Mouse (Mus musculus) bone marrow macrophage, adult 2 months (primary cell): ENCODE data around the gene Psmd13. TPM values are rescaled to one million over a fixed set of nuclear protein-coding genes. Genes with fewer than 3 reads are reported as not detected.

Source experiments
- H3K27ac ChIP-seq: 2 replicates; pipeline ENCODE4 v1.5.1; 2012; ENCODE audit warnings: low read depth, low read length; ENCODE audit not compliant: insufficient read depth
- H3K4me1 ChIP-seq: 2 replicates; pipeline ENCODE4 v1.6.1; 2012; ENCODE audit warnings: low read length; ENCODE audit not compliant: control insufficient read depth, insufficient read depth
- H3K4me3 ChIP-seq: 2 replicates; pipeline ENCODE4 v1.5.1; 2012; ENCODE audit warnings: mild to moderate bottlenecking, low read length, moderate library complexity; ENCODE audit not compliant: insufficient read depth
- CTCF ChIP-seq: IDR thresholded peaks from 2 replicates; pipeline ENCODE4 v1.5.1; 2012; ENCODE audit warnings: low read depth, mild to moderate bottlenecking, low read length, moderate library complexity
- POLR2A ChIP-seq: IDR thresholded peaks from 2 replicates; pipeline ENCODE4 v1.6.1; 2012; ENCODE audit warnings: mild to moderate bottlenecking, low read depth, low read length, borderline replicate concordance
- polyA plus RNA-seq: library from polyadenylated mRNA; stranded (reverse); fragments of >200 nt; gene quantifications from 2 replicates; pipeline ENCODE4 v1.2.4, GENCODE M21; 2012; ENCODE audit not compliant: missing spikeins, insufficient read depth, insufficient read length

Psmd13 gene
- polyA plus RNA-seq, 1 experiment: 120 TPM

DNA sequence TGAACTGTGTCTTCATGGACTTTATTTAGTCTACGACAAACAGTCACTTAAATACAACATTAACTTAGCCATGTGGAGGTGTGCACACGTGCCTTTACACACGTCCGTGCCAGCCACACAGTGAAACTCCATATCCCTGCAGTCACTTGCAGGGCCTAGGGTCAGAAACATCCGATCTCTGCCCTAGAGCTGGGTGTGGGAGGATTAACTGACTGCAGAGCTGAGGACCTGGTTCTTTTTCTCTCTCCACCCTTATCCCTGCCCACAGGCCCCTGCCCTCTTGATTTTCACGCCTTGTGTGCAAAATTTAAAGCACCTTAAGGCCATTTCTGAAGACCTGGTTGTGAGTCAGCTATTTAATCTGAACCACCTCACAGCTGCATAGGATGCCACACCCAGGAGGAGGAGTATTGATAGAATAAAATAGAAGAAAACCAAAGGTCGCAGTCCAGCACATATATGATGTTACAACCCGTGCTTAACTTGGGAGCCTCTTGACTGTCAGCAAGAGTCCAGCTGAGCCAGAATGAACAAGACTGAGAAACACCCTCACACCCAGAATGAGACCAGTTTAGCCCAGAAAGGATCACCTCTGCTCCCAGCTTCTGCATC lies 38.8 kb downstream of the Psmd13 start, which contains the start of gene Nlrp6:
TSS of gene Nlrp6 (plus strand) at position 485 of the 612 bp plus-strand sequence.
- no peak within 1 kb of the TSS for H3K4me3 ChIP-seq

DNA sequence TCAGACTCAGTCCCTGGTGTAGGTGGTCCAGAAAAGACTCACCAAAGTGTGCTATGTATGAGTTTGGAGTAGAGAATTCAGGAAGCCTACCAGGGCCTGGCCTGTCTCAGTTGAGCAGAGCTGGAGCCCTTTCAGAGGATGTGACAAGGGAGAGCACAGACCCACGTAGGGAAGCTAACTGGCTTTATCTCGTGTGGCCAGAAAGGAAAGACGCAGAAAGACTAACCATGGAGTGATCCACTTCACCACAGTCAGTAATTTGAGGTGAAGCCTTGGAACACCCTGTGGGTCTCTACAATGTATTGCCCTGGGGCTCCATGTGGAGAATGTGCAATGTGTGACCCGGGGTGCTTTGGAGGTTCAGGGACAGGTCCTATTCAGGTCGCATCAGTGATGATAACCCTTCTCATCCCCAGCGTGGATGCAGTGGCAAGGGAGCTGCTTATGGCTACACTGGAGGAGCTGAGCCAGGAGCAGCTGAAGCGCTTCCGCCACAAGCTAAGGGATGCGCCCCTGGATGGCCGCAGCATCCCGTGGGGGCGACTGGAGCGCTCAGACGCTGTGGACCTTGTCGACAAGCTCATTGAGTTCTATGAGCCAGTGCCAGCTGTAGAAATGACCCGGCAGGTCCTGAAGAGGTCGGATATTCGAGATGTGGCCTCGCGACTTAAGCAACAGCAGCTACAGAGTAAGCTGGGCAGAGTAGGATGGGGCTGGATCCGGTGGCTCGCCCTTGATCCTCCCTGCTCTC lies 39.6 kb downstream of the Psmd13 start:
- Histone ChIP-seq H3K27ac (no peak overlapping the region), H3K4me1 (peaks cover 5% of the 10 kb centered on the region), H3K4me3 (no peak overlapping the region)
- TF ChIP-seq CTCF (no peak), POLR2A (no peak)

More for the DNA sequence above, 38.8 kb downstream of the Psmd13 start, which contains the start of gene Nlrp6:
- Histone ChIP-seq H3K4me1 (peaks cover 5% of the 10 kb centered on the region), H3K27ac (no peak within 1 kb of the TSS)
- no peak for TF ChIP-seq CTCF
- TF ChIP-seq POLR2A: no peak

GRCm38 (mm10) chr7:140922398-140923069 lies 40.8 kb downstream of the Psmd13 start:
- no peak overlapping the region for H3K27ac ChIP-seq
- peaks cover 3% of the 10 kb centered on the region; the same call in 1 of the 2 replicates for H3K4me1 ChIP-seq
- TF ChIP-seq POLR2A: no peak
- TF ChIP-seq CTCF: no peak
- H3K4me3 ChIP-seq: peak overlapping the region; percentile 45

- Histone ChIP-seq H3K27ac (no peak overlapping the region), H3K4me1 (peaks cover 2% of the 10 kb centered on the region; the same call in 1 of the 2 replicates)
Measured at GRCm38 (mm10) chr7:140923070-140923775, 41.5 kb downstream of the Psmd13 start.

GRCm38 (mm10) chr7:140927181-140927580 lies 45.4 kb downstream of the Psmd13 start:
- Histone ChIP-seq H3K27ac (no peak overlapping the region), H3K4me1 (no peaks in the 10 kb centered on the region), H3K4me3 (no peak overlapping the region)
- TF ChIP-seq POLR2A (no peak), CTCF (no peak)

More at GRCm38 (mm10) chr7:140923070-140923775, 41.5 kb downstream of the Psmd13 start:
- TF ChIP-seq POLR2A (no peak), CTCF (no peak)
- no peak overlapping the region for H3K4me3 ChIP-seq

DNA sequence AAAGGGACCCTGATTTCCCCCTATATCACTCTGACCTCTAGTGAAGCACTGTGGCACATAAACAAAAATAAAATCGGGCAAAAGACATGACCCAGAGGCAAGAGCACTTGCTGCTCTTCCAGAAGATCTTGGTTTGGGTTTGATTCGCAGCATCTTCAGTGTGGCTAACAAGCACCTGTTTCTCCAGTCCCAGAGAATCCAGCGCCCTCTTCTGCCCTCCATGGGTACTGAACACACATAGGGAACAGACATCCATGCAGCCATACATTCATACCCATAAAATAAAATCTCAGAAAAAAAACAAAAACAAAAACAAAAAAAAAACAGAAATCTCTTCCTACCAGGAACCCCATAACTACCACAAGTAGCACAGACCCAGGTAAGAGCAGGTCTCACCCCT lies 56.7 kb downstream of the Psmd13 start:
- Histone ChIP-seq H3K27ac (no peak overlapping the region), H3K4me1 (peaks cover 21% of the 10 kb centered on the region), H3K4me3 (no peak overlapping the region)
- no peak for TF ChIP-seq CTCF
- no peak for TF ChIP-seq POLR2A

DNA sequence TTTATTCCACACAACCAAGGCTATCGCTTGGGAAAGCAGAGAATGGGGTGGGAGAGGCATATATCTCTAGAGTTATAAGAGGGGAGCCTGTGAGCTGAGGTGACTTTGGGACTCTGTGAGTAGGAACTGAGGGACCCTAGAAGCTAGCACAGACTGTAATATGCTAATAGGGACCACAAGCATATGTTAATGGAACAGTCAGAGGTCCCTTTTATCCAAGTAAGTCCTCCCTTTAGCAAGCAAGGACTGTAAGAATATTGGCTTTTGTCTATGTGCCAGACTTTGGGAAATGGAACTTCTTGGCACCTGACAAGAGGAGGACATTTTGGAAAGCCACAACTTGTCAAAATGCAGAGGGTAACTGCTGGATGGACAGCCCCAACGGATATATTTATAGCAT lies 57.1 kb downstream of the Psmd13 start:
- Histone ChIP-seq H3K4me1 (peaks cover 21% of the 10 kb centered on the region), H3K4me3 (no peak overlapping the region), H3K27ac (no peak overlapping the region)
- no peak for TF ChIP-seq POLR2A
- TF ChIP-seq CTCF: no peak

DNA sequence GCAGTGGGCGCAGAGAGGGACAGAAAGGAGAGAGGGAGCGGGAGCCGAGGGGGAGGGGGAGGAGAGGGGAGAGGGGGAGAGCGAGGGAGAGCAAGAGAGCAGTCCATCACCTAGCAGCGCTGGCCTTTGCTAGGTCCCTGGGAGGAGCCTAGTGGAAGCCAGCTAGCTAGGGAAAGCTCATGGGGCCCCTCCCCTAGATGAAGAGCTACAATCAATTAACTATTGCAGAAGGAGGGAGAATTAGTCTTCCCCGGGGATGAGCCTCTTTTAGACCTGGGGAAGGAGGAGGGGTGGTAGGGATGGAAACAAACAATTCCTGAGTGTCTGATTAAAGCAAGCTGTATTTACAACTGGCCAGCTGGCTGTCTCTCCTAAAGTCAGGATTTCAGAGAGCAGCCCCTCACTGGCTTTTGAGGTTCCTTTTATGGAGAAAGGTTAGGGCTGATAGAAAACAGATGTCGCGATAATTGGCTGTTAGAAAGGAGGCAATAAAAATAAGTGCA lies 58.0 kb downstream of the Psmd13 start:
- no peak overlapping the region for H3K27ac ChIP-seq
- TF ChIP-seq CTCF: no peak
- no peak for TF ChIP-seq POLR2A
- H3K4me3 ChIP-seq: no peak overlapping the region
- H3K4me1 ChIP-seq: peaks cover 21% of the 10 kb centered on the region

- Histone ChIP-seq H3K27ac (peak within 1 kb of the TSS; percentile 98), H3K4me1 (peaks cover 23% of the 10 kb centered on the region), H3K4me3 (peak within 1 kb of the TSS; percentile 68)
- TF ChIP-seq POLR2A: peak; percentile 70
- TF ChIP-seq CTCF: peak; percentile 66
Measured at GRCm38 (mm10) chr7:140941222-140942051, 59.7 kb downstream of the Psmd13 start, which contains the start of gene Pgghg. Gene Pgghg, plus strand, starts transcription at chr7:140941391.
